Mouse (Mus musculus) heart, postnatal 0 days (tissue): ENCODE results near the gene Kdelc2.

ENCODE experiments used
- CTCF ChIP-seq: IDR thresholded peaks from 2 replicates; pipeline ENCODE4 v1.5.1; 2016; ENCODE audit warnings: antibody characterized with exemption, control low read depth, low read depth
- EP300 ChIP-seq: IDR thresholded peaks from 2 replicates; pipeline ENCODE4 v1.6.1; 2016; ENCODE audit warnings: antibody characterized with exemption, low read depth

DNA sequence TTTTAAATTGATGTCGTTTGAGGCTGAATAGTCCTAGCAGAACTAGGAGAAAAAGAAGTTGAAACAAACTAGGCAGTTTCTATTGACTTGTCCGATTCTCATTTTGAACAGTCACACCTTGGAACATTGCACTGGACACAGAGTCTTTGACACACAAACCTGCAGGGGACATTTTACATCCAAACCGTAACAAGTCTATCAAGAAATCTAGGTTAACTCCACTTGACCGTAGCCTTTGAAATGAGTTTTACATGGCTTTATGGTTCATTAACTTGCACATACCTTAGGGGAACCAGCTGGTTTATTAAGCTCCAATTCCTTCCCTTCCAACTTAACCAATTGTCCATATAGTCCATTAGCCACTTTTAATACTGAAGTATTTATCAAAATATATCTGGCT is 16.9 kb downstream of the Kdelc2 start:
- TF ChIP-seq CTCF (no peak), EP300 (no peak)
